Mouse (Mus musculus) hindbrain, embryonic 15.5 days (tissue): ENCODE results near the gene Rad52. TPM values are rescaled to one million over a fixed set of nuclear protein-coding genes. Genes with fewer than 3 reads are reported as not detected.

Experiments used
- ATAC-seq: fragments of 200-750 bp; cut with Nextera tagmentation; 2 replicates; pipeline ENCODE4 v1.8.0; 2017; ENCODE audit warnings: low read depth, moderate number of reproducible peaks, moderate TSS enrichment; ENCODE audit not compliant: low FRiP score
- H3K27ac ChIP-seq: fragments of 300-500 bp; sonication (generic); replicated peaks from 2 replicates; pipeline ENCODE4 v1.5.1; 2015; ENCODE audit warnings: mild to moderate bottlenecking, inconsistent platforms
- H3K27me3 ChIP-seq: fragments of 300-500 bp; sonication (generic); 2 replicates; pipeline ENCODE4 v1.6.1; 2015; ENCODE audit warnings: control low read depth, inconsistent platforms
- H3K36me3 ChIP-seq: fragments of 300-500 bp; sonication (generic); 2 replicates; pipeline ENCODE4 v1.6.1; 2015; ENCODE audit warnings: control low read depth, inconsistent platforms
- H3K4me1 ChIP-seq: fragments of 300-500 bp; sonication (generic); replicated peaks from 2 replicates; pipeline ENCODE4 v1.6.1; 2015; ENCODE audit warnings: control low read depth, inconsistent platforms
- H3K4me2 ChIP-seq: fragments of 300-500 bp; sonication (generic); 2 replicates; pipeline ENCODE4 v1.6.1; 2015; ENCODE audit warnings: moderate library complexity, mild to moderate bottlenecking, inconsistent platforms
- H3K4me3 ChIP-seq: fragments of 300-500 bp; sonication (generic); 2 replicates; pipeline ENCODE4 v1.5.1; 2015; ENCODE audit warnings: mild to moderate bottlenecking, inconsistent platforms
- H3K9ac ChIP-seq: fragments of 300-500 bp; sonication (generic); 2 replicates; pipeline ENCODE4 v1.6.1; 2015; ENCODE audit warnings: inconsistent platforms
- H3K9me3 ChIP-seq: fragments of 300-500 bp; sonication (generic); 2 replicates; pipeline ENCODE4 v1.6.1; 2016; ENCODE audit warnings: control low read depth, inconsistent platforms
- WGBS: fragments of 180-500 bp; shearing (Covaris S2); methylation state at CpG from one replicate; pipeline ENCODE4 v1.1.7; 2015; 5-methylcytosine and 5-hydroxymethylcytosine counted together
- polyA plus RNA-seq: library from polyadenylated mRNA; unstranded; fragments of >200 nt; fragmentation: Nextera tagmentation; extraction: Ambion mirVana; gene quantifications from 2 replicates; pipeline ENCODE4 v1.2.1, GENCODE M21; 2015

Rad52 gene
- 23.9 and 24.0 TPM in 2 replicates for polyA plus RNA-seq

DNA sequence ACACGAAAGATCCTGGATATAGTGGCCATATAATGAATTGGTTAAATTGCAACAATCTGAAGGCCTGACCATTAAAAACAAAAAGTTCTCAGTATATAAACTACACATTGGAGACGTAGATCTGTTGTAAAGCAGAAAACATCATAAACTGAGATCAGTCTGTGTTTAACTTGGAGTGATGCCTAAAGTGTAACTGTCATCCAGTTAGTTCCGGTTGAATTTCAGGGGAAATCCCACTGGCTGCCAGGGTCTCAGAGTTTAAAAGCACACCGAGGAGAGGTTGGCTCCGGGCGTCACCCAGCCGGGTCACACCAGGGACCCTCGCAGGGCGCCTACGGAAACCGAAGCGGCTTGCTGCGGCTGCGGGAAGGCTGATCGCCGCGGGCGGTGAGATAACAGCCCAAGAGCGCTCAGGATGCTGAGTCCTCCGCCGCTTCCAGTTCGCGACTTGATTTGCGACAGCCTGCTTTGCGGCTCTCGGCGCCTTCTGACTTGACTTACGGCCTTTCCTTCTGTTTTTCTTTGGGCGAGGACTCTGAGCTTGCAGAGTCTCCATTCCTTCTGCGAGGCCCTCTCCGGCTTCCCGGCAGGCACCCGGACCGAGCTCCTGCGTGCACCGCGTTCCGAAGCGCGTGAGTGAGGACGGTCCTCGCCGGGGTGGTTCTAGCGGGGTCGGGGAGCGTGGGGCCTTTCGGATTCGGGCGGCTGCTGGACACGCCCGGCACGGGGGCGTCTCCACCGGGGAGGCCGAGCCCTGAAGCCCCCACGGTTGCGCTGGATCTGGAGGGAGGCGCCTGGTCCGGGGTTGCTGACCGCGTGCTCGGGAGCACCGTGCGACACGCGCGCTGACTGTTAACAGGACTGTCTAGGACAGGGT is at the start of gene Rad52:
TSS of gene Rad52 (plus strand) at position 495 of the 877 bp plus-strand sequence.
- H3K27me3 ChIP-seq = no peaks in the 10 kb centered on the region
- 0 out of 2 replicates have a peak, but pooled peaks cover 3% of the 10 kb centered on the region for H3K36me3 ChIP-seq
- 1% methylated on average over 67 of the region's 67 CpGs for WGBS
- H3K4me1 ChIP-seq = peaks cover 19% of the 10 kb centered on the region
- peak within 1 kb of the TSS; percentile 86 for H3K27ac ChIP-seq
- H3K4me3 ChIP-seq = peak within 1 kb of the TSS; percentile 78
- ATAC-seq = peak; percentile 93
- peak within 1 kb of the TSS; percentile 78 for H3K9ac ChIP-seq
- no peaks in the 10 kb centered on the region for H3K9me3 ChIP-seq
- H3K4me2 ChIP-seq = peak within 1 kb of the TSS; percentile 84

GRCm38 (mm10) chr6:119854156-119854555 is 48.3 kb upstream of the Rad52 start:
- no peak for ATAC-seq

DNA sequence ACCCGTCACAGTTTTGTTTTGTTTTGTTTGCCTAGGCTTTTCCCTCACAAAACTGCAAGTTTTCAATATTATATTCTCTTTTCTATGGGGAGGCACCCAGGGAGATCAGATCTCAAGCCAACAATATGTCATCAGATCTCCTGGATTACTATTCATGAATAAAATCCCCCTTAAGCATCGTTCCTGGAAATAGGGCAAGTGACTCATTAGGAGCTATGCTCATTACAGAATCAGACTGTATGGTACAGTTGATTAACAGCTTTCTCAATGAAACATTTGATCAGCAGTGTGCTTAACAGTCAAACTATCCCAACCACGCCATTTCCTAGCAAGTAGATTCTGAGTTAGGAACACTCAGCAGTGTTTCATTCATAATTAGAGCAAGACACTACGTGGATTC is 47.0 kb upstream of the Rad52 start:
- Histone ChIP-seq H3K36me3 (no peaks in the 10 kb centered on the region), H3K4me3 (no peak overlapping the region), H3K9ac (no peak overlapping the region), H3K27ac (no peak overlapping the region), H3K4me1 (no peaks in the 10 kb centered on the region), H3K9me3 (no peaks in the 10 kb centered on the region), H3K4me2 (no peak overlapping the region), H3K27me3 (no peaks in the 10 kb centered on the region)
- WGBS = 76% methylated on average over 4 of the region's 4 CpGs
- ATAC-seq = no peak

More at GRCm38 (mm10) chr6:119854156-119854555, 48.3 kb upstream of the Rad52 start:
- H3K4me3 ChIP-seq = no peak overlapping the region
- H3K27ac ChIP-seq = no peak overlapping the region
- peaks cover 4% of the 10 kb centered on the region for H3K4me1 ChIP-seq
- H3K4me2 ChIP-seq = no peak overlapping the region
- H3K9ac ChIP-seq = no peak overlapping the region
- H3K27me3 ChIP-seq = no peaks in the 10 kb centered on the region
- H3K9me3 ChIP-seq = no peaks in the 10 kb centered on the region
- H3K36me3 ChIP-seq = no peaks in the 10 kb centered on the region
- 42% methylated on average over 2 of the region's 2 CpGs for whole genome bisulfite sequencing

GRCm38 (mm10) chr6:119860236-119860635 is 42.3 kb upstream of the Rad52 start:
- Histone ChIP-seq H3K4me2 (no peak overlapping the region), H3K36me3 (no peaks in the 10 kb centered on the region), H3K4me1 (no peaks in the 10 kb centered on the region), H3K27ac (no peak overlapping the region), H3K9ac (no peak overlapping the region), H3K4me3 (no peak overlapping the region), H3K27me3 (no peaks in the 10 kb centered on the region), H3K9me3 (no peaks in the 10 kb centered on the region)
- 94% methylated on average over 2 of the region's 2 CpGs for WGBS
- ATAC-seq = no peak

- no peaks in the 10 kb centered on the region for H3K36me3 ChIP-seq
- H3K27ac ChIP-seq = no peak overlapping the region
- WGBS = 43% methylated on average over 8 of the region's 8 CpGs
- no peaks in the 10 kb centered on the region for H3K9me3 ChIP-seq
- H3K9ac ChIP-seq = no peak overlapping the region
- no peak for ATAC-seq
- H3K4me3 ChIP-seq = no peak overlapping the region
- H3K27me3 ChIP-seq = no peaks in the 10 kb centered on the region
- no peak overlapping the region for H3K4me2 ChIP-seq
- no peaks in the 10 kb centered on the region for H3K4me1 ChIP-seq
Observed at GRCm38 (mm10) chr6:119861519-119861918, 41.0 kb upstream of the Rad52 start.

DNA sequence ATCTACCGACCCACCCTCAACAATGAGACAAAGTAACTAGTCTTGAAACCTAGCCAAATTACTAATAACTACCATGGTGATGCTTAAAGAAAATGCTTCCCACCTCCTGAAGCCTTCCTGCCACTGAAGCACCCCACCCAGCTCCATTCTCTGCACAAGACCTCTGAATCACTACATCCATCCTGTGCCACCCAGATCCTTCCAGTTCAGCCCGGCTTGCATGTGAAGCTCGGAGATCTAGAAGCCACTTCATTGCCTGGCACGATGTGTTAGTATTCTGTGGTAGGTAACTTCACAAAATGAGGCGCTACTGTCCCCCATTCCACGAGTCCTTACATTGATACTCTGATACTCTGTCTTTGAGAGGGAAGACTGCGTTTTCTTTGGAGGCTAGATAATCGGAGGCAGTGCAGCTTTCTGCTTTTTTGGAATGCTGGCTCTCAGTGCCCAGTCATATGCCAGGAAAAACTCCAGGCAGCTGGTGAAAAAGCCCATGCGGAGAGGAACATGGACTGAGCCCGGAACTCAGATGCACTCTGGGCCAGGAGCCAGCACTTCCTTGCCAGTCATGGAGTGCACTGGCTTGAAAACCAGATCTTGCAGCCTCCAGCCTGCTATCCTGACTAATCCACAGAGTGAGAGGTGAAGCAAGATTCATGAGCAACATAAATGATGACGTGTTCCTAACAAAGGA is 38.0 kb upstream of the Rad52 start:
- Histone ChIP-seq H3K27me3 (no peaks in the 10 kb centered on the region), H3K36me3 (no peaks in the 10 kb centered on the region), H3K4me2 (0 out of 2 replicates have a peak overlapping the region, but pooled peaks have one; percentile 7), H3K4me1 (no peaks in the 10 kb centered on the region), H3K27ac (peak overlapping the region; percentile 44; the same call in 1 of the 2 replicates), H3K9me3 (no peaks in the 10 kb centered on the region), H3K9ac (no peak overlapping the region), H3K4me3 (no peak overlapping the region)
- 75% methylated on average over 11 of the region's 11 CpGs for WGBS
- ATAC-seq = peak; percentile 75

GRCm38 (mm10) chr6:119883151-119883550 is 19.3 kb upstream of the Rad52 start:
- no peak overlapping the region for H3K4me2 ChIP-seq
- H3K27ac ChIP-seq = no peak overlapping the region
- no peaks in the 10 kb centered on the region for H3K36me3 ChIP-seq
- H3K9ac ChIP-seq = no peak overlapping the region
- H3K9me3 ChIP-seq = no peaks in the 10 kb centered on the region
- 83% methylated on average over 7 of the region's 7 CpGs for WGBS
- no peaks in the 10 kb centered on the region for H3K27me3 ChIP-seq
- no peak for ATAC-seq
- H3K4me1 ChIP-seq = no peaks in the 10 kb centered on the region
- no peak overlapping the region for H3K4me3 ChIP-seq

GRCm38 (mm10) chr6:119892711-119893110 is 9.8 kb upstream of the Rad52 start:
- Histone ChIP-seq H3K4me2 (no peak overlapping the region), H3K27ac (no peak overlapping the region), H3K4me3 (no peak overlapping the region), H3K36me3 (no peaks in the 10 kb centered on the region), H3K9ac (no peak overlapping the region), H3K9me3 (no peaks in the 10 kb centered on the region), H3K4me1 (no peaks in the 10 kb centered on the region), H3K27me3 (no peaks in the 10 kb centered on the region)
- 93% methylated on average over 7 of the region's 7 CpGs for whole genome bisulfite sequencing
- ATAC-seq = no peak

DNA sequence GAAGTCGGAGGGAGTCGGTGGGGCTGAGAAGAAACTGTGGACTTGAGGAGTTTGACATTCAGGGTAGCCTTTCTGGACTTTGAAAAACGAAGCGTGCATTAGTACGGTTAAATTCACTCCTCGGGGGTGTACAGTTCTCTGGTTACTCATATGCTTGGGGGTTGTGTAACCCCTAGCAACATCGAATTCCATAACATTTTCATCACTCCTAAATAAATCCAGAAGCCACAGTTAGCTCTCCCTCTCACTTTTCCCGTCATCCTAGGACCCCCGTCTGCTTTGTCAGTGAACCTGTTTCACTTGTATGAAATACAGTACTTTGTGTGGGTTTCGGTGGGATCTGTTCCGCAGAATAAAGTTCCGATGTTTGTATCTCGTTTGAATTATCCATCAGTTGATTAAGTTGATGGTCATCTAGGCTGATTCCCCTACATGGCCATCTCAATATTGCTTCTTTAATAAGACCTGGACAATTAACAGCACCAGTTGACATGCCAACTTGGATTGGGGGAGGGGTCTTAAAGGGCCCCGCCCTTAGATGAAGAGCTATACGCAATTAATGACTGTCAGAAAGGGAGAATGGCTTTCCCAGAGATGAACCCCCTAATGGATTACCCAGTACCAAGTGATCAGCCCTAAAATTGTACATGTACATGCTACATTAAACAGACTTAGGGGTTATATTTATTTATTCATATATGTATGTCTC is 737 bp downstream of the Rad52 start:
- Histone ChIP-seq H3K36me3 (0 out of 2 replicates have a peak, but pooled peaks cover 3% of the 10 kb centered on the region), H3K4me2 (peak overlapping the region; percentile 84), H3K27me3 (no peaks in the 10 kb centered on the region), H3K4me3 (peak overlapping the region; percentile 78), H3K4me1 (peaks cover 19% of the 10 kb centered on the region), H3K9me3 (no peaks in the 10 kb centered on the region), H3K9ac (peak overlapping the region; percentile 78), H3K27ac (peak overlapping the region; percentile 86)
- WGBS = 20% methylated on average over 15 of the region's 15 CpGs
- 0 out of 2 replicates have a peak, but pooled peaks have one; percentile 6 for ATAC-seq

DNA sequence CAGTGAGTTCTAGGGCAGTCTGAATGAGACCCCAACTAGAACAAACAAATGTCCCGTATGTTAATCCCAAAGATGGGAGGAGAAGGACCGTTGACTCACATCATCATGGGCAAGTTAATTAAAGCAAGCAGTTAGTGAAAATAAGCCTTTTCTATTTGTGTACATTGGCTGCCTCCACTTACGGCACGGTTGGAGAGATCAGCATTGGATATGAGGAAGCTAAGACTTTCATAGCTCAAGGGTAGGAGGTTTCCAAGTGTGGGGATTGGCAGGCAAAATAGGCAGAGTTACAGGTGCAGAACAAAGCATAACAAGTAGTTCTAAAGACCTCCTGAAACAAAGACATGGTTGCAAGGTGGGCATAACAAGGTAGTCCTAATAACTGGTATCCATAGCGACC is 3.0 kb downstream of the Rad52 start:
- Histone ChIP-seq H3K4me3 (no peak overlapping the region), H3K27ac (no peak overlapping the region), H3K9me3 (no peaks in the 10 kb centered on the region), H3K4me2 (no peak overlapping the region), H3K4me1 (peaks cover 19% of the 10 kb centered on the region), H3K9ac (no peak overlapping the region), H3K27me3 (no peaks in the 10 kb centered on the region), H3K36me3 (0 out of 2 replicates have a peak, but pooled peaks cover 3% of the 10 kb centered on the region)
- WGBS = 84% methylated on average over 5 of the region's 5 CpGs
- no peak for ATAC-seq

DNA sequence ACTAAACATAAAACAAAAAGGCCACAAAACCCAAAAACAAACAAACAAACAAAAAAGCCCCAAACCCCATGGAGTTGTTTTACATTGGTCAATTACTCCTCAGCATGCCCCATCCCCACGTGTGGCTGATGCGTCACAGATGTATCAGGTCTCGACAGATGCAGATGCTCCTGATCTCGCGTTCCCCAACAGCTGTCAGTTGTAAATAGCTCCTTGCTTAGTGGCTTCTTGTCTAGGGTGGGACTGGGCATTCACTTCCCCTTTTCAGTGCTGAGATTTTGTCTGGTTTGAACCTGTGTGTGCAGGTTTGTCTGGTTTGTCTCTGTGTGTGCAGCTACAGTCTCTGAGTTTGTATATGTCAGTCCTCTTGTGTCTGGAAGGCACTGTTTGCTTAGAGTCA is 9.5 kb downstream of the Rad52 start:
- no peak for ATAC-seq
- H3K36me3 ChIP-seq = peaks cover 33% of the 10 kb centered on the region
- WGBS = 77% methylated on average over 5 of the region's 5 CpGs

More for the DNA sequence above, 9.5 kb downstream of the Rad52 start:
- no peak overlapping the region for H3K4me2 ChIP-seq
- no peak overlapping the region for H3K9ac ChIP-seq
- H3K4me1 ChIP-seq = no peaks in the 10 kb centered on the region
- no peaks in the 10 kb centered on the region for H3K27me3 ChIP-seq
- H3K9me3 ChIP-seq = no peaks in the 10 kb centered on the region
- H3K27ac ChIP-seq = no peak overlapping the region
- H3K4me3 ChIP-seq = no peak overlapping the region
